Mouse (Mus musculus) liver, embryonic 14.5 days (tissue): ENCODE measurements around the gene Upb1.

Experiments
- CTCF ChIP-seq: IDR thresholded peaks from 2 replicates; pipeline ENCODE4 v1.5.1; 2016; ENCODE audit warnings: antibody characterized with exemption, low read depth, control low read depth
- EP300 ChIP-seq: IDR thresholded peaks from 2 replicates; pipeline ENCODE4 v1.6.1; 2016; ENCODE audit warnings: antibody characterized with exemption, low read depth

DNA sequence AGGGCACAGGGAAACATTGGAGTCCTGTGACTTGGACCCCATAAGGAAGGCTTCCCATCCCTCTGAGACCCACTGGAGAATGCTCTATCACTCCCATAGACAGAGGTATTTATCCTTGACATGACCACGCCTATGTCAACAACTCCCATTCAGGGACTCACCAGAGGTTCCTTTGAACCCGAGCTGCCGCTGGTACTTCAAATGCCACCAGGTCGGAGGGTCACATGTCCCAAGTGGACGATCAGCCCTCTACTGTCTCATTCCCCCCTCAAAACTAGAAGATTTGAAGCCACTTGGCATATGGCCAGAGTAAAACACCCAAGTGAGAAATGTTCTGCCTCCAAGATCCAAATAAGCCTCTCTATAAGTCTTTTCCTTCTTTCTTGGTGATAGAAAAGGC lies 73.7 kb downstream of the Upb1 start:
- TF ChIP-seq CTCF (no peak), EP300 (no peak)
